Mouse (Mus musculus) liver, postnatal 0 days (tissue): ENCODE data around the gene Sec24c. TPM values are rescaled to one million over a fixed set of nuclear protein-coding genes. Genes with fewer than 3 reads are reported as not detected.

Source experiments
- ATAC-seq: fragments of 200-750 bp; cut with Nextera tagmentation; 2 replicates; pipeline ENCODE4 v1.8.0; 2017; ENCODE audit warnings: mild to moderate bottlenecking, moderate library complexity
- DNase-seq: peaks from one replicate; pipeline ENCODE4 v3.0.0-alpha.2; 2016
- H3K27ac ChIP-seq: fragments of 300-500 bp; sonication (generic); 2 replicates; pipeline ENCODE4 v1.5.1; 2014; ENCODE audit warnings: antibody characterized with exemption, moderate library complexity, mild to moderate bottlenecking, low read depth
- H3K27me3 ChIP-seq: fragments of 300-500 bp; sonication (generic); 2 replicates; pipeline ENCODE4 v1.6.1; 2014; ENCODE audit warnings: low read length, control low read depth, mixed read lengths; ENCODE audit not compliant: insufficient read depth
- H3K36me3 ChIP-seq: fragments of 300-500 bp; sonication (generic); replicated peaks from 2 replicates; pipeline ENCODE4 v1.6.1; 2014; ENCODE audit warnings: mild to moderate bottlenecking, control low read depth, low read length, moderate library complexity, mixed read lengths; ENCODE audit not compliant: insufficient read depth
- H3K4me1 ChIP-seq: fragments of 300-500 bp; sonication (generic); 2 replicates; pipeline ENCODE4 v1.6.1; 2014; ENCODE audit warnings: antibody characterized with exemption, mild to moderate bottlenecking, control low read depth; ENCODE audit not compliant: insufficient read depth
- H3K4me2 ChIP-seq: fragments of 300-500 bp; sonication (generic); 2 replicates; pipeline ENCODE4 v1.6.1; 2014; ENCODE audit warnings: low read depth, mild to moderate bottlenecking, low read length, moderate library complexity, mixed read lengths
- H3K4me3 ChIP-seq: fragments of 300-500 bp; sonication (generic); 2 replicates; pipeline ENCODE4 v1.5.1; 2014; ENCODE audit warnings: low read depth, low read length
- H3K9ac ChIP-seq: fragments of 300-500 bp; sonication (generic); replicated peaks from 2 replicates; pipeline ENCODE4 v1.6.1; 2014; ENCODE audit warnings: mild to moderate bottlenecking, moderate library complexity
- H3K9me3 ChIP-seq: fragments of 300-500 bp; sonication (generic); 2 replicates; pipeline ENCODE4 v1.6.1; 2016; ENCODE audit warnings: mild to moderate bottlenecking, control low read depth, low read length, mixed read lengths
- CTCF ChIP-seq: sonication (generic); IDR thresholded peaks from 2 replicates; pipeline ENCODE4 v1.5.1; 2016; ENCODE audit warnings: antibody characterized with exemption, low read depth
- EP300 ChIP-seq: IDR thresholded peaks from 2 replicates; pipeline ENCODE4 v1.6.1; 2016; ENCODE audit warnings: antibody characterized with exemption, low read depth, mild to moderate bottlenecking
- WGBS: fragments of 180-500 bp; shearing (Covaris S2); extraction: QIAGEN DNeasy Blood & Tissue Kit; methylation state at CpG from one replicate; pipeline ENCODE4 v1.1.7; 2014; ENCODE audit not compliant: insufficient replicate concordance; 5-methylcytosine and 5-hydroxymethylcytosine counted together
- polyA plus RNA-seq: library from polyadenylated mRNA; unstranded; fragments of >200 nt; fragmentation: Nextera tagmentation; extraction: Ambion mirVana; gene quantifications from 2 replicates; pipeline ENCODE4 v1.2.1, GENCODE M21; 2015

The Sec24c gene
- polyA plus RNA-seq, 1 experiment from 2014 or later, result 31.3 TPM

GRCm38 (mm10) chr14:20733041-20733951, 59.2 kb downstream of the Sec24c start:
- H3K9me3 ChIP-seq, result no peaks in the 10 kb centered on the region
- H3K27ac ChIP-seq, result peak overlapping the region; percentile 97
- DNase-seq (peak; percentile 52), ATAC-seq (peak; percentile 38)
- peak overlapping the region; percentile 98 for H3K4me3 ChIP-seq
- H3K9ac ChIP-seq, result peak overlapping the region; percentile 98
- H3K4me2 ChIP-seq, result peak overlapping the region; percentile 88
- no peaks in the 10 kb centered on the region for H3K27me3 ChIP-seq
- TF ChIP-seq CTCF, result no peak
- TF ChIP-seq EP300, result peak; percentile 97
- H3K36me3 ChIP-seq, result peaks cover 37% of the 10 kb centered on the region
- peaks cover 21% of the 10 kb centered on the region for H3K4me1 ChIP-seq
- WGBS, result 18% methylated on average over 12 of the region's 12 CpGs

DNA sequence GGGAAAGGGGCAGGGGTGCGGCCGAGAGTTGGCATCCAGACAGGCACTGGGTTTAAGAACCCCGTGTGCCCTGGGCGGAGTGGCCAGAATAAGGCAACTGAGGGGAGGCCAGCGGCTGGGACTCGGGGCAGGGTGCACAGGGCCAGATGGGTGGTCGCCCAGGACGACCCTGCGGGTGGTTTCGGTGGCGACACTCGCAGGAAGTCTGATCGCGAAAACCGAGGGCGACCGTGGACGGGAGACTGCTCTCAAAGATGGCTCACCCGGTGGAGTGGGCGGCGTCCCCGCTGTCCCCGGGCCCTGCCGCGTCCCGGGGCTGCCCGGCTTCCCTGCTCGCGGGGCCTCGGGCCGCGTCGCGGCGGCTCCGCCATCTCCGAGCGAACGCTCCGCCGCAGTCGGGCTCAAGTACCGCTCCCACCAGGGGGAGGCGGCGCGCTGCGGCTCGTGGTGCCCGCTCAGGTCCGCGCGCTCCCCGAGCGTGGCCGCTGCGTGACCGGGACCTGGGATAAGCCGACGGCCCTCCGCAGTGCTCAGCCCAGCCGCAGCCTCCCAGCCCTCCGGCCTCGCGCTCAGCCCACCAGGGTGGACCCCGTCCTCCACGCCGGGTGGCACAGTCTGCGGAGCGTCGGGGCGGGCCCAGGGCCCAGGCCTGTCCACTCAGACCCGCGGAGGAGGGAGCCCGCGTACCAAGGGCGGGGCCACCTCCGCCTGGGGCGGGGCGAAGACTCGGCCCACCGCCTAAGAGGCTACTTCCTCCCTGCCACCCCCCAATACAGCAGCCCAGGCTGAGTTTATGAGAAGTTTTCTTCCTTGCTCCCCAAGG, 60.1 kb downstream of the Sec24c start, which contains the start of gene Ndst2:
TSS of gene Ndst2 (minus strand) at position 611 of the 823 bp plus-strand sequence.
- Histone ChIP-seq H3K4me1 (peaks cover 21% of the 10 kb centered on the region), H3K27me3 (no peaks in the 10 kb centered on the region), H3K4me2 (peak within 1 kb of the TSS; percentile 88), H3K36me3 (peaks cover 36% of the 10 kb centered on the region), H3K27ac (peak within 1 kb of the TSS; percentile 97), H3K9me3 (no peaks in the 10 kb centered on the region), H3K4me3 (peak within 1 kb of the TSS; percentile 98), H3K9ac (peak within 1 kb of the TSS; percentile 98)
- TF ChIP-seq EP300 (no peak), CTCF (0 out of 2 replicates have a peak, but pooled peaks have one; percentile 25)
- 3% methylated on average over 53 of the region's 81 CpGs for WGBS
- peak; percentile 96 for ATAC-seq
- peak; percentile 94 for DNase-seq

DNA sequence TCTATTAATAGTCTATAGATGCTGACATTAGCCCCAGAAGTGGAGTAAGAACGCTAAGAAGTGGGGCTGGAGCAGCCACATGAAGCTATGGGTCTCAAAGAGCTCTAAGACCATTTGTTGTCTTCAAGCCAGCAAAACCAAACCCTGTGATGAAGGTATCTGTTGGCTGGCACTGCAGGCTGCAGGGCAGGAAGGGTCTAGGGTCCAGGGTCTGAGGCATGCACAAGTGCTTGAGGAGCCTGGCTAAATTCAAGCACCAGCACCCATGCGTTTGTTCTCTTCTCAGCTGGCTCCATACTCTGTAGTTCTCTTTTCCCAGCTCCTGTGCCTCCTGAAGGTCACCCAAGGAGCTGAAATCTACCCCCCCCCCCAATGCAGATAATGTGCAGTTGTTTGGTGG, 60.9 kb downstream of the Sec24c start:
- 51% methylated on average over 2 of the region's 2 CpGs for WGBS
- no peak overlapping the region for H3K4me3 ChIP-seq
- ATAC-seq (no peak), DNase-seq (no peak)
- 0 out of 2 replicates have a peak overlapping the region, but pooled peaks have one; percentile 97 for H3K27ac ChIP-seq
- no peaks in the 10 kb centered on the region for H3K9me3 ChIP-seq
- no peaks in the 10 kb centered on the region for H3K27me3 ChIP-seq
- peak overlapping the region; percentile 88 for H3K4me2 ChIP-seq
- TF ChIP-seq EP300, result no peak
- TF ChIP-seq CTCF, result no peak
- peaks cover 27% of the 10 kb centered on the region for H3K36me3 ChIP-seq
- peaks cover 21% of the 10 kb centered on the region for H3K4me1 ChIP-seq
- no peak overlapping the region for H3K9ac ChIP-seq

DNA sequence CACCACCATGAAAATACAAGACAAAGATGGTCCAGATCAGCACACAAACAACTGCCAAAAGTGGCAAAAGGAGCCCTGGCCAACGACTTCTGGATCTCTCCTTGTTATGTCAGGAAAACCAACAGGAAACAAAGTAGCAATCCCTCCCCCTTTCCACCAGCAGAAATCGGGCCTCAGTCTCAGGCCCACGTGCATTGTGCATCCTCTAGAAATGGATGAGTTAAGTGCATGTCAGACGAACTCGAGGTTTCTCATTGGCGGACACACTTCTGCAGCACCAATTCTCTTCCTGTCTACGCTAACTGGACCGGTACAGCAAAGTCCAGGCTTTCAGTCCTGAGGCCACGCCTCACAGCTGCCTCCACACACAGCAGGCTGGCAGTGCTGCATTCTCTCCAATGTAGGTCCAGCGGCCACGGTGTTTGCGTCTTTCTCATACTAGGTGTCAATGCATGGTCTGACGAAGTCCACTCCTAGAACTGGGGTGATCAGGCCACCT, 61.8 kb downstream of the Sec24c start:
- ATAC-seq, result no peak
- Histone ChIP-seq H3K4me2 (no peak overlapping the region), H3K27ac (no peak overlapping the region), H3K27me3 (no peaks in the 10 kb centered on the region), H3K4me1 (peaks cover 21% of the 10 kb centered on the region), H3K36me3 (peaks cover 18% of the 10 kb centered on the region), H3K9ac (no peak overlapping the region), H3K9me3 (no peaks in the 10 kb centered on the region), H3K4me3 (no peak overlapping the region)
- WGBS, result 78% methylated on average over 13 of the region's 13 CpGs
- no peak for TF ChIP-seq EP300
- no peak for TF ChIP-seq CTCF
- DNase-seq, result no peak

- WGBS, result 45% methylated on average over 14 of the region's 14 CpGs
- no peaks in the 10 kb centered on the region for H3K27me3 ChIP-seq
- peaks cover 18% of the 10 kb centered on the region for H3K4me1 ChIP-seq
- H3K4me3 ChIP-seq, result no peak overlapping the region
- TF ChIP-seq EP300, result no peak
- peak; percentile 84 for TF ChIP-seq CTCF
- H3K36me3 ChIP-seq, result peaks cover 13% of the 10 kb centered on the region
- H3K27ac ChIP-seq, result no peak overlapping the region
- DNase-seq, result peak; percentile 67
- peak overlapping the region; percentile 27 for H3K4me2 ChIP-seq
- no peaks in the 10 kb centered on the region for H3K9me3 ChIP-seq
- H3K9ac ChIP-seq, result no peak overlapping the region
- ATAC-seq, result no peak
Measured at GRCm38 (mm10) chr14:20737306-20737705, 63.2 kb downstream of the Sec24c start.
